Mouse (Mus musculus) hindbrain, embryonic 10.5 days (tissue): ENCODE data around the gene Hbq1b. TPM values are rescaled to one million over a fixed set of nuclear protein-coding genes. Genes with fewer than 3 reads are reported as not detected.

Experiments used
- DNase-seq: peaks from one replicate; pipeline ENCODE4 v3.0.0-alpha.2; 2017; ENCODE audit warnings: low spot score
- H3K27ac ChIP-seq: fragments of 300-500 bp; sonication (generic); 2 replicates; pipeline ENCODE4 v1.5.1; 2016; ENCODE audit warnings: mild to moderate bottlenecking, moderate library complexity
- H3K27me3 ChIP-seq: fragments of 300-500 bp; sonication (generic); 2 replicates; pipeline ENCODE4 v1.6.1; 2016; ENCODE audit warnings: mild to moderate bottlenecking; ENCODE audit not compliant: poor library complexity, insufficient read depth, severe bottlenecking
- H3K36me3 ChIP-seq: fragments of 300-500 bp; sonication (generic); 2 replicates; pipeline ENCODE4 v1.6.1; 2016; ENCODE audit warnings: mild to moderate bottlenecking, moderate library complexity
- H3K4me1 ChIP-seq: fragments of 300-500 bp; sonication (generic); replicated peaks from 2 replicates; pipeline ENCODE4 v1.6.1; 2016; ENCODE audit warnings: mild to moderate bottlenecking
- H3K4me3 ChIP-seq: fragments of 300-500 bp; sonication (generic); 2 replicates; pipeline ENCODE4 v1.5.1; 2016; ENCODE audit warnings: mild to moderate bottlenecking, moderate library complexity
- H3K9me3 ChIP-seq: fragments of 300-500 bp; sonication (generic); 2 replicates; pipeline ENCODE4 v1.6.1; 2016; ENCODE audit warnings: mild to moderate bottlenecking, moderate library complexity
- WGBS: fragments of 180-500 bp; shearing (Covaris S2); methylation state at CpG from one replicate; pipeline ENCODE4 v1.1.7; 2016; 5-methylcytosine and 5-hydroxymethylcytosine counted together
- polyA plus RNA-seq: library from polyadenylated mRNA; unstranded; fragments of >200 nt; fragmentation: Nextera tagmentation; extraction: Ambion mirVana; gene quantifications from 2 replicates; pipeline ENCODE4 v1.2.1, GENCODE M21; 2016

Gene Hbq1b
- polyA plus RNA-seq, 1 experiment from 2014 or later, result 6.4 TPM

GRCm38 (mm10) chr11:32320507-32321195, 33.9 kb downstream of the Hbq1b start:
- Histone ChIP-seq H3K4me1 (peaks cover 16% of the 10 kb centered on the region), H3K27me3 (0 out of 2 replicates have a peak, but pooled peaks cover 3% of the 10 kb centered on the region), H3K9me3 (no peaks in the 10 kb centered on the region), H3K36me3 (no peaks in the 10 kb centered on the region), H3K4me3 (no peak overlapping the region), H3K27ac (no peak overlapping the region; the same call in 1 of the 2 replicates)
- WGBS, result 66% methylated on average over 11 of the region's 11 CpGs
- no peak for DNase-seq

- Histone ChIP-seq H3K4me1 (peaks cover 16% of the 10 kb centered on the region), H3K9me3 (no peaks in the 10 kb centered on the region), H3K27me3 (no peaks in the 10 kb centered on the region), H3K27ac (no peak overlapping the region), H3K4me3 (no peak overlapping the region), H3K36me3 (no peaks in the 10 kb centered on the region)
- WGBS, result 43% methylated on average over 8 of the region's 8 CpGs
- peak; percentile 60 for DNase-seq
Observed at GRCm38 (mm10) chr11:32321196-32321565, 34.4 kb downstream of the Hbq1b start.

GRCm38 (mm10) chr11:32324609-32325008, 37.8 kb downstream of the Hbq1b start:
- DNase-seq, result peak; percentile 94
- Histone ChIP-seq H3K27me3 (no peaks in the 10 kb centered on the region), H3K9me3 (no peaks in the 10 kb centered on the region), H3K36me3 (no peaks in the 10 kb centered on the region), H3K4me3 (peak overlapping the region; percentile 26), H3K4me1 (peaks cover 16% of the 10 kb centered on the region), H3K27ac (no peak overlapping the region)
- WGBS, result 11% methylated on average over 15 of the region's 15 CpGs

- Histone ChIP-seq H3K4me1 (0 out of 2 replicates have a peak, but pooled peaks cover 4% of the 10 kb centered on the region), H3K9me3 (0 out of 2 replicates have a peak, but pooled peaks cover 2% of the 10 kb centered on the region), H3K36me3 (no peaks in the 10 kb centered on the region), H3K27ac (no peak overlapping the region), H3K4me3 (no peak overlapping the region), H3K27me3 (no peaks in the 10 kb centered on the region)
- DNase-seq, result no peak
- 57% methylated on average over 6 of the region's 6 CpGs for WGBS
Observed at GRCm38 (mm10) chr11:32331075-32331474, 44.3 kb downstream of the Hbq1b start.

GRCm38 (mm10) chr11:32331861-32332260, 45.1 kb downstream of the Hbq1b start:
- no peak for DNase-seq
- H3K27me3 ChIP-seq, result no peaks in the 10 kb centered on the region
- no peak overlapping the region for H3K27ac ChIP-seq
- 72% methylated on average over 5 of the region's 5 CpGs for WGBS
- H3K4me3 ChIP-seq, result no peak overlapping the region
- H3K36me3 ChIP-seq, result no peaks in the 10 kb centered on the region
- H3K4me1 ChIP-seq, result 0 out of 2 replicates have a peak, but pooled peaks cover 4% of the 10 kb centered on the region
- peaks cover 7% of the 10 kb centered on the region; the same call in 1 of the 2 replicates for H3K9me3 ChIP-seq

GRCm38 (mm10) chr11:32333235-32333634, 46.5 kb downstream of the Hbq1b start:
- Histone ChIP-seq H3K27ac (no peak overlapping the region), H3K4me3 (no peak overlapping the region), H3K9me3 (peaks cover 9% of the 10 kb centered on the region; the same call in 1 of the 2 replicates), H3K36me3 (no peaks in the 10 kb centered on the region), H3K4me1 (0 out of 2 replicates have a peak, but pooled peaks cover 4% of the 10 kb centered on the region), H3K27me3 (no peaks in the 10 kb centered on the region)
- DNase-seq, result no peak
- 87% methylated on average over 2 of the region's 2 CpGs for WGBS

GRCm38 (mm10) chr11:32336435-32336907, 49.7 kb downstream of the Hbq1b start:
- peaks cover 9% of the 10 kb centered on the region; the same call in 1 of the 2 replicates for H3K4me1 ChIP-seq
- no peak overlapping the region for H3K4me3 ChIP-seq
- no peak for DNase-seq
- no peak overlapping the region for H3K27ac ChIP-seq
- peaks cover 9% of the 10 kb centered on the region; the same call in 1 of the 2 replicates for H3K9me3 ChIP-seq
- 88% methylated on average over 6 of the region's 6 CpGs for WGBS
- H3K36me3 ChIP-seq, result no peaks in the 10 kb centered on the region
- H3K27me3 ChIP-seq, result no peaks in the 10 kb centered on the region

Other genes with a start within 250 kb of the Hbq1b start
- not detected in 2 replicates for gene Il9r, start 86.7 kb upstream of the Hbq1b start, polyA plus RNA-seq
- 97.6 and 103 TPM in 2 replicates for gene Snrnp25, start 81.5 kb upstream of the Hbq1b start, polyA plus RNA-seq
- gene Rhbdf1, start 64.7 kb upstream of the Hbq1b start, polyA plus RNA-seq, result 31.3 and 32.9 TPM in 2 replicates
- gene Mpg, start 60.5 kb upstream of the Hbq1b start, polyA plus RNA-seq, result 34.2 and 36.3 TPM in 2 replicates
- gene Nprl3, start 19.3 kb upstream of the Hbq1b start, polyA plus RNA-seq, result 41.1 and 45.6 TPM in 2 replicates
- gene Hba-x, start 10.6 kb upstream of the Hbq1b start, polyA plus RNA-seq, result 3,492 and 3,546 TPM in 2 replicates
- 2,485 and 2,589 TPM in 2 replicates for gene Hba-a1, start 3.5 kb upstream of the Hbq1b start, polyA plus RNA-seq
- 4,383 and 4,938 TPM in 2 replicates for gene Hba-a2, start 9.5 kb downstream of the Hbq1b start, polyA plus RNA-seq
- not detected in 2 replicates for gene Hbq1a, start 13.1 kb downstream of the Hbq1b start, polyA plus RNA-seq
- gene Sh3pxd2b, start 60.9 kb downstream of the Hbq1b start, polyA plus RNA-seq, result 29.7 and 30.8 TPM in 2 replicates
- 55.6 and 66.4 TPM in 2 replicates for gene Ubtd2, start 168.4 kb downstream of the Hbq1b start, polyA plus RNA-seq
- gene Efcab9, start 245.1 kb downstream of the Hbq1b start, polyA plus RNA-seq, result 0.45 TPM in 1 of 2 replicates, not detected in the other
- gene Stk10, start 246.3 kb downstream of the Hbq1b start, polyA plus RNA-seq, result 3.0 TPM in 2 replicates